Mouse (Mus musculus): Measurements from ENCODE around the gene Camk2n1.

The Camk2n1 gene

DNA sequence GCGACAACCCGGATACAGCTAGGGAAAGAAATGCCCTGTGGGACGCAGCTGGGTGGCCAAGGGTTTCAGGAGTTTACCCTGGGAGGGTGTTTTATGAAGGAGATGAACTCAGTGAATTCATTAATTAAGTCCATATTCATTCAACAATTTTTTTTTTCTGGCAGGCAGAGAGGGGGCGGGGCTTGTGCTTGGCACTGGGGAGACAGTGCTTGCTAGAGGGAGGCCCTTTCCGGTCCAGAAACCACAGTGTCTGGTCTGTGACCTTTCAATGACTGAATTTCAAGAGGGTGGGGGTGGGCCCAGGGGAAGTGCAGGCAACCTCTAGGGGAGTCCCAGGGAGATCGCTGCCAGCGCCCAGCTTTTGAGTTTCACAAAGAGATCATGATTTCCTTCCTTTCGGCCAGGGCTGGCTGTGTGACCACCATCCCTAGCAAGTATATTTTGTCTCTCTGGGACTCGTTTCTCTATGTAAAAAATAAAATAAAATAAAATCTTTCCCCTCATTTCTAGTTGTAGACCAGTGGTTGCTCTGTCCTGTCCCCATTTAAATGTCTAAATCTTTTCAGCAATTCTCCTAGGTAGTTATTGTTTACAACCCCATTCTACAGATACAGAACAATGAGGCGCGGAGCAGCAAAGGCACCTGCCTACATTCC is 9.8 kb downstream of the Camk2n1 start:
- in situ Hi-C loops (cut with MseI, MboI): no loop called here

DNA sequence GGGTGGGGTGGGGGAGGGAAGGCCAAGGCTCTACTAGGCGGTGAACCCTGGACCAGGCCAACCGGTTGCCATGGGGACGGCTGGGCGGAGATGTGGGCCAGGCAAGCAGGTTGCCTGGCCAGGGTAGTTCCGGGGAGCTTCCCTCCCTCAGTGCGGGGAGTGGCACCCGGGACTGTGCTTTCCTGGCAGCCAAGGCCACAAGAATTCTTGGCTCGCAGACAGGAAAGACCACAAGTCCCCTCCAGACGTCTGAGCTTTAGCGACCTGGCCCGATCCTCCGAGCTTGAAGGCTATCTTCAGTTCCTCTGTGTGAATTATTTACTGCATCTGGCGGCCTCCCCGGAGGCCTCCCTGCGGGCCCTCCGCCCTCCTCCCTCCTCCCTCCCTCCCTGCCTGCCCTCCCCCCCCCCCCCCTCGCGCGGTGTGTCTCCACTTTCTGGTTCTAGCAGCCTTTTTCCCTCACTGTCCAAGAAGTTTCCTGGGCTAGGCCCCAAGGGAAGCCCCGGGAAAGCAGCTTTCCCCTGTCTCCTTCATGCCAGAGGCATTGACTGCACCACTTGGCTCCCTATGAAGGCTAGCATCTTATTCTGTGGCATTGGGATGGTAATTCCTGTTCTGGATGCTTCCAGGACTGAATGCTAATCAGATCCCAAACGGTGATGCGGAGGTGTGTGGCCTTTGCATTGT is 10.7 kb downstream of the Camk2n1 start:
- in situ Hi-C loops (cut with MseI, MboI): no loop called here

GRCm38 (mm10) chr4:138465446-138465845 is 11.3 kb downstream of the Camk2n1 start:
- in situ Hi-C loops (cut with MseI, MboI): no loop called here

DNA sequence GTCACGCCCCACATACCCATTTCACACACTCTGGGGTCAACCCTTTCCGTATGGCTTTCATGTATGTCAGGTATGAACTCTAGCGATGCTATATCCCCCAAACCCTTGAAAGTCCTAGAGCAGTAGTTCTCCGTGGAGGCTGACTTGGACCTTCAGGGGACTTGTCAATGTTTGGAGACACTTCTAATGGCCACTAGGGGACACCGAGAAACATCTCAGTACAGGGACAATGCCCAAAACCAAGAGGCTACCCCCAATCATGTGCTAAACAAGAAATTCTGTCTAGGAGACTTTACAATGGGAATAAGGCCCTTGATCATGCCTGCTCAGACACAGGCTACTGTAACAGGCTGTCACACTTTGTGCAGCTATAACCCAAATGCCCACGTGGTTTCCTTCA is 12.6 kb downstream of the Camk2n1 start:
- in situ Hi-C loops (cut with MseI, MboI): no loop called here

DNA sequence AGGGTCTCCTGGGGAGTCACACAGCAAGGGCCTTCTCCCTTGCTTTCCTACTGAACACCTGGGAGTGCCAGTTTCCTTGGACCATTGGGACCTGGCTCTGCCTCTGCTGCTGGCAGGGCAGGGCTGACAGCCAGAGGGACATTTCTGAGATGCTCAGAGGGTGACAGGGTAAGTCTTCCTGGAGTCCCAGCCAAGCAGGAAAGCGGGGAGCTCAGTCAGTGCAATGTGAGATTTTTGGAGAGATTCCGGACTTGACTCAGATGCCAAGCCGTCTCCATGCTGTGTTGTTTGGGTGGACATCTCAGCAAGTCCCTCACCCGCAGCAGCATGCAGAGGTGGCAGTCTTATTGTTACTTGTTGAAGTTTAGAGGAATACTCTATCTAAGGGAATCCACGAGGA is 13.3 kb downstream of the Camk2n1 start:
- in situ Hi-C loops (cut with MseI, MboI): no loop called here

GRCm38 (mm10) chr4:138469080-138469479 is 15.0 kb downstream of the Camk2n1 start:
- in situ Hi-C loops (cut with MseI, MboI): no loop called here

- in situ Hi-C loops (cut with MseI, MboI): no loop called here
These were observed 17.1 kb downstream of the Camk2n1 start for GRCm38 (mm10) chr4:138471241-138471640.

DNA sequence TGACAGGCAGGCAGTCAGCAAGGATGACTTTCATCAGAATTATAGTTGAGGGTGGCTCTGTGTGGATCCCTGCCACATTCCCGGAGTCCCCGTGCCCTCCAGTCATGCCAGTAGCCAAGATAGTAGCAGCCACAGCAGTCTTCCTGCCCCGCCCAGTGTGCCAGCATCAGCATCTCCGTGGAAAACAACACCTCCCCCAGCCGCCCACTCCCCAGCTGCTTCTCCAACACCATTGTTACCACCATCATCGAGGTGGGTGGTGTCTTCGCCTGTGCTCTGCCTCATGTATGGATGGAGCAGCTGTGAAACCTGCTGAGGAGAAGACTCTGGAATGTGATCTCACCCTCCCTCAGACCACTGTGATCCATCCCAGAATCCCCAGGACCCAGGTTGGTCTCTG is 25.5 kb downstream of the Camk2n1 start:
- in situ Hi-C loops (cut with MseI, MboI): no loop called here

- in situ Hi-C loops (cut with MseI, MboI): no loop called here
These were observed 26.8 kb downstream of the Camk2n1 start for GRCm38 (mm10) chr4:138480962-138481361.

GRCm38 (mm10) chr4:138482721-138483120 is 28.6 kb downstream of the Camk2n1 start:
- in situ Hi-C loops (cut with MseI, MboI): no loop called here

DNA sequence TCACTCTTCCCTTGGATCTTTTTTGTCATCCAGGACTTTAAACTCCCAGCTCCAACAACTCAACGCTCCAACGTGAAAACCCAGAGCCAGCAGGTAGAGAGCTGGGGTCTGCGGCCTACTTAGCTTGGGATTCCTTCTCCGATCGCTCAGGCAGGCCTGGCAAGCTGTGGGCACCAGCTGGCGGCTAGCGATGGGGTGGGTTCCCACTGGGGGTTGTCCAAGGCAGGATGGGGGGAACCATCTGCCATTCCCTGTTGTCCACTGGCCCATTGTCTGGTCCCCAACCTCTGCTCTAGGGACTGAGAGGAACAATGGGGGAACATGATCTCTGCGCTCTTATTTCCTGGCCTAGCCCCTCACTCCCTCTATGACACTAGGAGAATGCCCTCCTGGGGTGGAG is 34.1 kb downstream of the Camk2n1 start:
- in situ Hi-C loops (cut with MseI, MboI): no loop called here

GRCm38 (mm10) chr4:138491088-138491487 is 37.0 kb downstream of the Camk2n1 start:
- in situ Hi-C loops (cut with MseI, MboI): no loop called here

DNA sequence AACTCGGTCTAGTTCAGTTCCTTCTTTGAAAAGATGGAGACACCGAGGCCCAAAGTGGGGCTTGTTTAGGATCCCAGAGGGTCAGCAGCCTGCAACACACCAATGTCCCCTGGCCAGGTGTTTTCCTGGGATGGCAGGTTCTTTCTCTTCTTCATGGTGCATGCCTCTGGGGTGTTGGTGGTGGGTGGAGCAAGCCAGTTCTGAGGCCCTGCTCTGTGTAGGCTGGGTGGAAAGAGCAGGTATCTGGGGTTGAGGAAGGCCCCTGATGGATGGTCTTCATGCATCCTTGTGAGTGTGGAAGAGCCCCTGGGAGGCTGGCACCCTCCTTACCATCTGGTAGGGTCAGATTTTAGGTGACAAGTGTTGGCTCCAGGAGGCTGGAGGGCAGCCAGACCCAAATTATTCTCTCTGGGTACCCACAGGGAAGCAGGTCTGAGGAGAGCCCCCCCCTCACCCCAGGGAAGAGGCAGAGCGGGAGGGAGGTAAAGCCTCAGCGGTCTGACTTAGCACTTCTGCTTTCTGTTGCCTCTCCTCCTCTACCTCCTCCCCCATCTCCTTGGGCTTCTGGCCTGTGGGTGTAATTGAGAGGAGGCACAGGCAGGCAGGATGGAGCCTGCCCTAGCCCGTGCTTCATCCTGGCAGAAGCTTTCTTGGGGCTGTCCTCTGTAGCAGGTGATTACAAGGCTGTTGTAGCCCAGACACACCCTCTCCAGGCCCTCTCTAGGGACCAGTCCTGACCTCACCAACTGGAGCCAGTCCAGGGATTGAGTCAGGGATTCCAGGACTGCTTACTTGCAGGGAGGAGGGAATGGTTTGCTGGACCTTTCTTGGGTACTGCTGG is 39.3 kb downstream of the Camk2n1 start:
- in situ Hi-C loops (cut with MseI, MboI): no loop called here

DNA sequence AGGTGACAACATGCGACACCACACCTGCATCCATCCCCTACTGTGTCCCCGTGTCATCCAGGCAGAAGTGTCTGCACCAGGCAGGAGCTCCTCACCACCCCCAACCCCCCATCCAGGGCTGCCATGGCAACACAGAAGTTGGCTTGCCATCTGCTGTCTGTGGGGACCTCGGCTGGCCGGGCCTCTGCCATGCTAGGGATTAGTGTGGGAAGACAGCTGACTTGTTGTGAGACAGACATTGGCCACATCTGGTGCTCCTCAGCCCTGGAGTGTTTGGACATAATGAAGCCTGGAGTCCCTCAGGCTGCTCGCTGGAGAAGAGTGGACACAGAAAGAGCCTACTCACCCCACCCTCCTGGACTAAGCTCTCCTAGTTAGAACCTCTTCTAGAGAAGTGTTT is 40.8 kb downstream of the Camk2n1 start:
- in situ Hi-C loops (cut with MseI, MboI): no loop called here

- in situ Hi-C loops (cut with MseI, MboI): no loop called here
These were observed 41.7 kb downstream of the Camk2n1 start for GRCm38 (mm10) chr4:138495775-138496174.

GRCm38 (mm10) chr4:138496746-138497520 is 42.8 kb downstream of the Camk2n1 start:
- in situ Hi-C loops (cut with MseI, MboI): no loop called here

GRCm38 (mm10) chr4:138499856-138500645 is 45.9 kb downstream of the Camk2n1 start:
- in situ Hi-C loops (cut with MseI, MboI): no loop called here

DNA sequence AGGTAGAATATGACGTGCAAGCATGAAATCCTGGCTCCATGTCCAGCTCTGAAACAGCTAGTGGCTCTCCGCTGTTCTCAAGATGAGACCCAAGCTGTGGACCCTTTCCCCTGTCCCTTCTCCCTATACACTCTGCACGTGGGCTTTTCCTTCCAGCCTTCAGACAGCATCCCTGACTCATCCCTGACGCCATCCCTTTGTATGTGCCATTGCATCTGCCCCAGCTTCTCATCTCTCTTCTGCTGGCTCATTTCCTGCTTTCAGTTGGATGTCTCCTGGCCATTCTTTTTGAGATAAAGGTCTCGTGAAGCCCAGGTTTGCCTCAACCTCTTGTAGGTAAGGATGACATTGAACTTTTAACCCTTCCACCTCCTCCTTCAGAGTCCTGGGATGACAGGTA is 46.9 kb downstream of the Camk2n1 start:
- in situ Hi-C loops (cut with MseI, MboI): no loop called here

DNA sequence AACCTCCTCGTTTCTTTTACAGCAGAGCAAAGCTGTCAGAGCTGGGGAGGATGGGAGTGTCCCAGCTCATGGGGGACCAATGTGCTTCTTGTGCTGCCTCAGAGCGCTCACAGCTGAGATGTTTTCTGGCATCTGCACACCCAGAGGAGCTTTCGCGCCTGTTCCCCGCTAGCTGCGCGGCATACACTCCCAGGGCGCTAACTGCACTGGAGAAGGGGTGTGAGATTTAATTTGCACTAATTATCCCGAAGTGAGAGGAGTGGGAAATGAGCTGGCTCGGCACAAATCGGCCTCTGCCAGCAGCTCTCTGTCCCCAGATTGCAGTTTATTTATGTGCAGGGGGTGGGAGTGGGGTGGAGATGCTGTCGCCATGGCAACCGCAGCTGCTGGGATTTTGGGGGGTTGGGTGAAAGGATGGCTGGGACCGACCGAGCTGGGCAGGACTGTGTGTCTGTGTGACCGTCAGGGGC is 50.6 kb downstream of the Camk2n1 start:
- in situ Hi-C loops (cut with MseI, MboI): no loop called here

- in situ Hi-C loops (cut with MseI, MboI): no loop called here
These were observed 51.2 kb downstream of the Camk2n1 start for GRCm38 (mm10) chr4:138505171-138505870.
